Mouse (Mus musculus): Measurements from ENCODE around the gene Rasl11b.

Rasl11b gene

GRCm38 (mm10) chr5:74189484-74190160, 5.5 kb upstream of the Rasl11b start:
- DNase-seq: no peak

- no peak for DNase-seq
These were observed 5.0 kb upstream of the Rasl11b start for GRCm38 (mm10) chr5:74190161-74190491.

GRCm38 (mm10) chr5:74190911-74191310, 4.2 kb upstream of the Rasl11b start:
- no peak for DNase-seq

GRCm38 (mm10) chr5:74193008-74193407, 2.1 kb upstream of the Rasl11b start:
- no peak for DNase-seq

- DNase-seq: no peak
These were observed 1.5 kb upstream of the Rasl11b start for GRCm38 (mm10) chr5:74193626-74194025.

- no peak for DNase-seq
These were observed 852 bp upstream of the Rasl11b start for GRCm38 (mm10) chr5:74194027-74194840.

- no peak for DNase-seq
These were observed 674 bp downstream of the Rasl11b start for GRCm38 (mm10) chr5:74195614-74196306.

- DNase-seq: no peak
These were observed 1.2 kb downstream of the Rasl11b start for GRCm38 (mm10) chr5:74196307-74196618.

GRCm38 (mm10) chr5:74197541-74198330, 2.6 kb downstream of the Rasl11b start:
- DNase-seq: no peak

GRCm38 (mm10) chr5:74198446-74198845, 3.4 kb downstream of the Rasl11b start:
- DNase-seq: no peak

GRCm38 (mm10) chr5:74199793-74200192, 4.7 kb downstream of the Rasl11b start:
- no peak for DNase-seq

- no peak for DNase-seq
These were observed 5.4 kb downstream of the Rasl11b start for GRCm38 (mm10) chr5:74200481-74200880.

- DNase-seq: no peak
These were observed 6.7 kb downstream of the Rasl11b start for GRCm38 (mm10) chr5:74201570-74202357.

- DNase-seq: no peak
These were observed 7.4 kb downstream of the Rasl11b start for GRCm38 (mm10) chr5:74202515-74202914.

- no peak for DNase-seq
These were observed 9.4 kb downstream of the Rasl11b start for GRCm38 (mm10) chr5:74204465-74204864.

GRCm38 (mm10) chr5:74205509-74205908, 10.4 kb downstream of the Rasl11b start:
- DNase-seq: peak; percentile 49

GRCm38 (mm10) chr5:74206038-74206437, 11.0 kb downstream of the Rasl11b start:
- no peak for DNase-seq

- no peak for DNase-seq
These were observed 11.6 kb downstream of the Rasl11b start for GRCm38 (mm10) chr5:74206649-74207048.

GRCm38 (mm10) chr5:74207209-74207608, 12.1 kb downstream of the Rasl11b start:
- no peak for DNase-seq

GRCm38 (mm10) chr5:74208438-74208837, 13.4 kb downstream of the Rasl11b start:
- DNase-seq: no peak

- no peak for DNase-seq
These were observed 14.6 kb downstream of the Rasl11b start for GRCm38 (mm10) chr5:74209640-74210039.

GRCm38 (mm10) chr5:74211346-74211745, 16.3 kb downstream of the Rasl11b start:
- no peak for DNase-seq

Measured in layer of hippocampus, adult 9-11 months (tissue).